Mouse (Mus musculus) spleen, adult 2 months (tissue): Measurements from ENCODE around the gene Lpar1.

ENCODE experiments used
- CTCF ChIP-seq: fragments of 200-500 bp; IDR thresholded peaks from 2 replicates; pipeline ENCODE4 v1.5.1; 2011; ENCODE audit warnings: mild to moderate bottlenecking, inconsistent platforms; ENCODE audit not compliant: insufficient read depth, insufficient read length, insufficient replicate concordance; ENCODE audit errors: extremely low read depth
- POLR2A ChIP-seq: fragments of 200-500 bp; IDR thresholded peaks from 2 replicates; pipeline ENCODE4 v1.6.1; 2011; ENCODE audit warnings: low read depth, low read length, inconsistent platforms

DNA sequence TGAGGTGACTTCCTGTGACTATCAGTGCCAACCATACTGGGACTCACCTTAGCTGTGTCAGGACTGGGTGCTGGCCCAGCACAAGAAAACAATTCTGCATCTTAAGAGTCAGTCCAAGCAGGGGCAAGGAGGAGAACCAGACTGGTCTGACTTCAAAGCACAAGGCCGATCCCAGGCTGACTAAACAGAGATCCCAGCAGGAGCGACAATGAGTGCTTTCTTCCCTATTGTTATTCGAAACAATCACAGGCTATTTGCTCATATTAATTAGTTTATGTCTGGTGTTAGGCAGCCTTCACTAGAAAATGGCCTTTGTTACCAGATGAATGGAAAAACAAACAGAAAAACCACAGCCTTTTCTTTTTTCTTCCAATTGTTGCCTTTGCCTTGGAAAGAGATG lies 54.5 kb downstream of the Lpar1 start:
- TF ChIP-seq CTCF = no peak
- no peak for TF ChIP-seq POLR2A
